Mouse (Mus musculus) kidney, embryonic 14.5 days (tissue): ENCODE data around the gene Cacna1d. TPM values are rescaled to one million over a fixed set of nuclear protein-coding genes. Genes with fewer than 3 reads are reported as not detected.

Experiments used
- ATAC-seq: fragments of 200-750 bp; cut with Nextera tagmentation; 2 replicates; pipeline ENCODE4 v1.8.0; 2017; ENCODE audit warnings: moderate number of reproducible peaks, mild to moderate bottlenecking, moderate TSS enrichment, moderate library complexity; ENCODE audit not compliant: low FRiP score, low TSS enrichment
- H3K27ac ChIP-seq: fragments of 300-500 bp; sonication (generic); 2 replicates; pipeline ENCODE4 v1.5.1; 2014; ENCODE audit warnings: low read depth, mild to moderate bottlenecking, low read length, moderate library complexity, mixed read lengths
- H3K27me3 ChIP-seq: fragments of 300-500 bp; sonication (generic); 2 replicates; pipeline ENCODE4 v1.6.1; 2014; ENCODE audit warnings: mild to moderate bottlenecking, low read length; ENCODE audit not compliant: control insufficient read depth, insufficient read depth
- H3K36me3 ChIP-seq: fragments of 300-500 bp; sonication (generic); 2 replicates; pipeline ENCODE4 v1.6.1; 2014; ENCODE audit warnings: low read length, mixed read lengths; ENCODE audit not compliant: control insufficient read depth, insufficient read depth
- H3K4me1 ChIP-seq: fragments of 300-500 bp; sonication (generic); 2 replicates; pipeline ENCODE4 v1.6.1; 2014; ENCODE audit warnings: low read length, mixed read lengths; ENCODE audit not compliant: control insufficient read depth, insufficient read depth
- H3K4me2 ChIP-seq: fragments of 300-500 bp; sonication (generic); replicated peaks from 2 replicates; pipeline ENCODE4 v1.6.1; 2014; ENCODE audit warnings: low read depth, mild to moderate bottlenecking, low read length
- H3K4me3 ChIP-seq: fragments of 300-500 bp; sonication (generic); 2 replicates; pipeline ENCODE4 v1.5.1; 2014; ENCODE audit warnings: mild to moderate bottlenecking, low read length
- H3K9ac ChIP-seq: fragments of 300-500 bp; sonication (generic); 2 replicates; pipeline ENCODE4 v1.6.1; 2014; ENCODE audit warnings: low read depth, mild to moderate bottlenecking, low read length, moderate library complexity
- H3K9me3 ChIP-seq: fragments of 300-500 bp; sonication (generic); 2 replicates; pipeline ENCODE4 v1.6.1; 2016; ENCODE audit warnings: low read length; ENCODE audit not compliant: control insufficient read depth
- WGBS: fragments of 180-500 bp; shearing (Covaris S2); extraction: QIAGEN DNeasy Blood & Tissue Kit; methylation state at CpG from one replicate; pipeline ENCODE4 v1.1.7; 2014; 5-methylcytosine and 5-hydroxymethylcytosine counted together
- polyA plus RNA-seq: library from polyadenylated mRNA; unstranded; fragments of >200 nt; fragmentation: Nextera tagmentation; extraction: Ambion mirVana; gene quantifications from 2 replicates; pipeline ENCODE4 v1.2.1, GENCODE M21; 2014

Gene Cacna1d
- polyA plus RNA-seq, 1 experiment from 2014 or later, result 5.1 TPM

GRCm38 (mm10) chr14:30318715-30319437 lies 172.4 kb downstream of the Cacna1d start:
- H3K9me3 ChIP-seq, result no peaks in the 10 kb centered on the region

GRCm38 (mm10) chr14:30318293-30318692 lies 173.0 kb downstream of the Cacna1d start:
- no peak overlapping the region for H3K4me3 ChIP-seq
- no peak for ATAC-seq
- 88% methylated on average over 12 of the region's 12 CpGs for WGBS
- no peaks in the 10 kb centered on the region for H3K4me1 ChIP-seq
- H3K36me3 ChIP-seq, result no peaks in the 10 kb centered on the region
- H3K9ac ChIP-seq, result no peak overlapping the region
- H3K4me2 ChIP-seq, result no peak overlapping the region
- no peaks in the 10 kb centered on the region for H3K9me3 ChIP-seq
- no peak overlapping the region for H3K27ac ChIP-seq
- no peaks in the 10 kb centered on the region for H3K27me3 ChIP-seq

More at GRCm38 (mm10) chr14:30318715-30319437, 172.4 kb downstream of the Cacna1d start:
- WGBS, result 86% methylated on average over 9 of the region's 9 CpGs
- Histone ChIP-seq H3K4me1 (no peaks in the 10 kb centered on the region), H3K27ac (no peak overlapping the region), H3K9ac (no peak overlapping the region), H3K27me3 (no peaks in the 10 kb centered on the region), H3K4me2 (no peak overlapping the region), H3K36me3 (no peaks in the 10 kb centered on the region), H3K4me3 (no peak overlapping the region)
- ATAC-seq, result no peak

GRCm38 (mm10) chr14:30317616-30318015 lies 173.6 kb downstream of the Cacna1d start:
- 84% methylated on average over 10 of the region's 10 CpGs for WGBS
- H3K4me1 ChIP-seq, result no peaks in the 10 kb centered on the region

GRCm38 (mm10) chr14:30311206-30311889 lies 179.9 kb downstream of the Cacna1d start:
- H3K9me3 ChIP-seq, result no peaks in the 10 kb centered on the region
- WGBS, result 65% methylated on average over 13 of the region's 13 CpGs
- no peak for ATAC-seq
- no peaks in the 10 kb centered on the region for H3K36me3 ChIP-seq
- no peaks in the 10 kb centered on the region for H3K27me3 ChIP-seq
- no peaks in the 10 kb centered on the region for H3K4me1 ChIP-seq
- no peak overlapping the region for H3K4me3 ChIP-seq
- H3K4me2 ChIP-seq, result no peak overlapping the region
- no peak overlapping the region for H3K9ac ChIP-seq
- no peak overlapping the region for H3K27ac ChIP-seq

More at GRCm38 (mm10) chr14:30317616-30318015, 173.6 kb downstream of the Cacna1d start:
- H3K4me2 ChIP-seq, result no peak overlapping the region
- ATAC-seq, result no peak
- no peaks in the 10 kb centered on the region for H3K36me3 ChIP-seq
- no peak overlapping the region for H3K4me3 ChIP-seq
- no peak overlapping the region for H3K9ac ChIP-seq
- H3K9me3 ChIP-seq, result no peaks in the 10 kb centered on the region
- no peaks in the 10 kb centered on the region for H3K27me3 ChIP-seq
- no peak overlapping the region for H3K27ac ChIP-seq

GRCm38 (mm10) chr14:30310236-30310635 lies 181.0 kb downstream of the Cacna1d start:
- Histone ChIP-seq H3K27ac (no peak overlapping the region), H3K36me3 (no peaks in the 10 kb centered on the region), H3K9me3 (no peaks in the 10 kb centered on the region), H3K4me2 (no peak overlapping the region), H3K4me1 (no peaks in the 10 kb centered on the region), H3K9ac (no peak overlapping the region), H3K27me3 (no peaks in the 10 kb centered on the region), H3K4me3 (no peak overlapping the region)
- no peak for ATAC-seq
- 92% methylated on average over 10 of the region's 10 CpGs for WGBS

GRCm38 (mm10) chr14:30306221-30306620 lies 185.0 kb downstream of the Cacna1d start:
- ATAC-seq, result no peak
- 61% methylated on average over 6 of the region's 6 CpGs for WGBS

GRCm38 (mm10) chr14:30299946-30300345 lies 191.3 kb downstream of the Cacna1d start:
- no peak overlapping the region for H3K4me3 ChIP-seq
- 79% methylated on average over 7 of the region's 7 CpGs for WGBS
- H3K9ac ChIP-seq, result no peak overlapping the region
- no peaks in the 10 kb centered on the region for H3K27me3 ChIP-seq
- H3K9me3 ChIP-seq, result no peaks in the 10 kb centered on the region
- H3K27ac ChIP-seq, result no peak overlapping the region
- H3K4me2 ChIP-seq, result no peak overlapping the region
- no peak for ATAC-seq
- H3K4me1 ChIP-seq, result no peaks in the 10 kb centered on the region
- no peaks in the 10 kb centered on the region for H3K36me3 ChIP-seq

More at GRCm38 (mm10) chr14:30306221-30306620, 185.0 kb downstream of the Cacna1d start:
- no peaks in the 10 kb centered on the region for H3K4me1 ChIP-seq
- H3K4me2 ChIP-seq, result no peak overlapping the region
- H3K36me3 ChIP-seq, result no peaks in the 10 kb centered on the region
- H3K4me3 ChIP-seq, result no peak overlapping the region
- no peak overlapping the region for H3K27ac ChIP-seq
- no peaks in the 10 kb centered on the region for H3K27me3 ChIP-seq
- no peak overlapping the region for H3K9ac ChIP-seq
- no peaks in the 10 kb centered on the region for H3K9me3 ChIP-seq

GRCm38 (mm10) chr14:30297492-30297891 lies 193.8 kb downstream of the Cacna1d start:
- H3K4me2 ChIP-seq, result no peak overlapping the region
- no peak overlapping the region for H3K9ac ChIP-seq
- WGBS, result 95% methylated on average over 11 of the region's 11 CpGs
- H3K27me3 ChIP-seq, result no peaks in the 10 kb centered on the region
- H3K9me3 ChIP-seq, result no peaks in the 10 kb centered on the region
- no peak overlapping the region for H3K4me3 ChIP-seq
- no peaks in the 10 kb centered on the region for H3K36me3 ChIP-seq
- ATAC-seq, result no peak
- peaks cover 3% of the 10 kb centered on the region; the same call in 1 of the 2 replicates for H3K4me1 ChIP-seq
- no peak overlapping the region for H3K27ac ChIP-seq

- H3K4me3 ChIP-seq, result no peak overlapping the region
- no peaks in the 10 kb centered on the region for H3K36me3 ChIP-seq
- 38% methylated on average over 1 of the region's 1 CpGs for WGBS
- no peaks in the 10 kb centered on the region for H3K27me3 ChIP-seq
- H3K9me3 ChIP-seq, result no peaks in the 10 kb centered on the region
- ATAC-seq, result no peak
- H3K9ac ChIP-seq, result no peak overlapping the region
- no peak overlapping the region for H3K4me2 ChIP-seq
- peaks cover 9% of the 10 kb centered on the region for H3K4me1 ChIP-seq
- no peak overlapping the region for H3K27ac ChIP-seq
Observed at GRCm38 (mm10) chr14:30292135-30292463, 199.2 kb downstream of the Cacna1d start.
